Mouse (Mus musculus): Measurements from ENCODE around the gene Herc1.

The Herc1 gene

GRCm38 (mm10) chr9:66492361-66492760, 142.1 kb downstream of the Herc1 start:
- in situ Hi-C loops (cut with MboI, MseI) = no loop called here

GRCm38 (mm10) chr9:66493992-66494391, 143.7 kb downstream of the Herc1 start:
- in situ Hi-C loops (cut with MboI, MseI) = no loop called here

DNA sequence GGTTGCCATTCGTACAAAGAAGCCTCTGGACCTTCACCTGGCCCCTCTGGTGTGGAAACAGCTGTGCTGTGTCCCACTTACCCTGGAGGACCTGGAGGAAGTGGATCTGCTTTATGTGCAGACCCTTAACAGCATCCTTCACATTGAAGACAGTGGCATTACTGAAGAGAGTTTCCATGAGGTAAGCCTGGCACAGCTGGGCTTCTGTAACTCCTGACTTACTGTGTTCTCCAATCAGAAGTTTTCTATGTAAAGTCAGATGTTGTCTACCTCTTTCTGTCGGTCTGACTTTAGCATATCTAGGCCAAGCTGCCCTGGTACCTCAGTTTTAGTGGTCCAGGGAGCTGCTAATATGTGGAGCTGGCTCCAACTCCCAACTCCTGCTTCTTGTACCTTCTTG, 151.0 kb downstream of the Herc1 start:
- in situ Hi-C loops (cut with MboI, MseI) = no loop called here

DNA sequence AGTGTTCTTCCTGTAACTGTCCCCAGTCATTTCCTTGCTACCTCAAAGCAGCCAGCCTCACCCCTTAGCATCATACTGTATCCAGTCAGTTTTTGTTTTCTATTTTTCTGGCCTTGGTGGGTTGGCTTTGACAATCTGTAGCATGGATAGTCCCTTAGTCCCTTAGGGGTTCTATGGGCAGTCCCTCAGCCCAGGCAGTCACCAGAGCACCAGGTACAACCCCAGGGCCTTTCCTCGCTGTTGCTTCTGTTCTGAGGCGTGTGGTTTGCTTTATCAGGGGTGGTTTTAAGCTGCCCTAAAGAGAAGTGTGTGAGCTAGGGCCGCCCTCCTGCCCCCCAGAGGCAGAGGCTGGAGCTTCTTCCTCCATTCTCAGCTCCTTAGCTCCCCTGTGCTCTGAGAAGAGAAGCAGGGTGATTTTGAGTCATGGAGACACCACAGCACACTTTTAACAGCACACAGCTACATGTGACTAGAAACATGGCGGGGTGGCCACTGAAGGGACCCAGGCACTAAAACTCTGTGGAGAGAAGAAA, 153.7 kb downstream of the Herc1 start:
- in situ Hi-C loops (cut with MboI, MseI) = no loop called here

GRCm38 (mm10) chr9:66504518-66504917, 154.3 kb downstream of the Herc1 start:
- in situ Hi-C loops (cut with MboI, MseI) = no loop called here

GRCm38 (mm10) chr9:66505141-66505917, 155.1 kb downstream of the Herc1 start:
- in situ Hi-C loops (cut with MboI, MseI) = no loop called here

DNA sequence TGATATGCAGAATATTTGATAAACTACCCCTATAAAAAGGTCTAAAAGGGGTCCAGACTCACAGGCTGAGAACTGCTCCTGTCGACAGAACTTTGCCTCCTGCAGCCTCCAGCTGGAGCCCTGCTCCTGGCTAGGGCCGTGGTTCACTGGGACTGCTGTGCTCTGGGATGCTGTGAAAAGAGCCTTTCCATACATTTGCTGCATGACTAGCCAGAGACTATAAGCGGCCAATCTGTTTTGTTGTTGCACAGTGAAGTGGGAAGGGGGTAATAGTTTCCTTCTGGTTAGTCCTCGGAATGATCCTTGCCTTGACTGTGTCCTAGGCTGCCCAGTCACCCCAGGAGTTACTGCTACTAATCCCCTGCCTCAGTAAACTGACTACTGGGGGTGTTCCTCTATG, 155.8 kb downstream of the Herc1 start:
- in situ Hi-C loops (cut with MboI, MseI) = no loop called here

DNA sequence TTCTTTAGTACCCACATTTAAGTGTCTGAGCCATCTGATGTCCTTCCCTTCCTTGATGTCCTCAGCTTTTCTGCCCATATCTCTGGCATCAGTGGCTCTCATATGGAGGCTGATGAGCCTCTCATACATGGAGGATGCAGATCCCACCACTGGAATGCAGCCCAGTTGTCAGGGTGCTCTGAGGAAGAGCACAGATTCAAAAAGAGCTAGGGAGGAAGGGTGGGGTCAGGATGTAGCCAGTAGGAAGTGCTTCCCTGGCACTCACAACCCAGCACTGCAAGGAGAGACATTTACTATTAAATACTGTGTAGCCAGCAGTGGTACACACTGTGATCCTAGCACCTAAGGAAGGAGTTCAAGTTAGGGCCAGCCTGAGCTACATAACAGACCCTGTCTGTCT, 156.2 kb downstream of the Herc1 start:
- in situ Hi-C loops (cut with MboI, MseI) = no loop called here

DNA sequence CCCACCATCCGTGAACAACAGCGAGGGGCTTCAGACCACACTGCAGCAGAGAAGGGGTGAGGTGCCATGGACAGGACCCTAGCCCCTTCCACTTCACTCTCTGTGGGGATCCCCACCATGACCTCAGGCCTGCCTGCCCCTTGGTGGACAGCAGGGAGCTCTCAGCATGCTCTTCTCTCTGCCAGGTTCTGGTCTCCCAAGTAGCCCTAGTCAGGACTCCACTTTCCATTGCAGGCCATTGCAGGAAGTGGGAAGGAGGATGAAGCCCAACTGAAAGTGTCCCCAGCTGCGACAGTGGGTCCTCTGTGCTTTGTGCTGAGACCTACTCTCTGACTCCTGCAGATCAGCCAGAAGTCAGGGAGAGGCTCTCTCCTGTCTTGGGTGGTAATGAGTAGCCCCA, 157.4 kb downstream of the Herc1 start:
- in situ Hi-C loops (cut with MboI, MseI) = no loop called here

DNA sequence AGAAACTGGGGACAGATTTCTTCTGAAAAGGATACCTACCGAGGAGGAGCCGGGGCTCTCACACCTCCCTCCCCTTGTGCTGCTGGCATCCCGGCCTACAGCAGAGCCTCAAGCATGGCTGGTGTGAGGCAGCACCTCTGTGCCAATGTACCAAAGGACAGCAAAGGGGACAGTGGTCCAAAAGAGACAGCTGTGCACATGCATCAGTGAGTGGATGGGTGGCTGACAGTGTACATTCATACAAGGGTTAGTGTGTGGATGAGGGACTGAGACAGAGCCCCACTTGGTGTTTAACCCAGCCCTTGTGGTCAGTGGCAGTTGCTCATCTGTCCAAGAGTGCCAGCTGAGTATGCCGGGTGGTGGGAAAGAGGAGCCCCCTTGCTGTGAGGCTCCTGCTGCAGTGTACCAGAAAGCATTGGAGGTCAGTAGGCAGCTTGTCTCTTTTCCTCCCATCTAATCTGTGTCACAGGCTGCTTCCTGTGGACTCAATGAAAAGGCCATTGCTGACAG, 158.7 kb downstream of the Herc1 start:
- in situ Hi-C loops (cut with MboI, MseI) = no loop called here

- in situ Hi-C loops (cut with MboI, MseI) = loop anchor here (5.0 to 10.0 kb wide), 2 partner anchors 102 to 284 kb away; partner anchors contain the start of genes Aph1b and Gm10647
These were observed 160.1 kb downstream of the Herc1 start for GRCm38 (mm10) chr9:66510351-66510841.

- in situ Hi-C loops (cut with MboI, MseI) = loop anchor here (5.0 to 10.0 kb wide), 2 partner anchors 101 to 284 kb away; partner anchors contain the start of genes Aph1b and Gm10647
These were observed 160.7 kb downstream of the Herc1 start for GRCm38 (mm10) chr9:66510944-66511343.

- in situ Hi-C loops (cut with MboI, MseI) = loop anchor here (5.0 to 10.0 kb wide), 2 partner anchors 101 to 283 kb away; partner anchors contain the start of genes Aph1b and Gm10647
These were observed 161.5 kb downstream of the Herc1 start for GRCm38 (mm10) chr9:66511580-66512350.

GRCm38 (mm10) chr9:66512351-66512671, 162.1 kb downstream of the Herc1 start:
- in situ Hi-C loops (cut with MboI, MseI) = loop anchor here (5.0 to 10.0 kb wide), 2 partner anchors 100 to 282 kb away; partner anchors contain the start of genes Aph1b and Gm10647

DNA sequence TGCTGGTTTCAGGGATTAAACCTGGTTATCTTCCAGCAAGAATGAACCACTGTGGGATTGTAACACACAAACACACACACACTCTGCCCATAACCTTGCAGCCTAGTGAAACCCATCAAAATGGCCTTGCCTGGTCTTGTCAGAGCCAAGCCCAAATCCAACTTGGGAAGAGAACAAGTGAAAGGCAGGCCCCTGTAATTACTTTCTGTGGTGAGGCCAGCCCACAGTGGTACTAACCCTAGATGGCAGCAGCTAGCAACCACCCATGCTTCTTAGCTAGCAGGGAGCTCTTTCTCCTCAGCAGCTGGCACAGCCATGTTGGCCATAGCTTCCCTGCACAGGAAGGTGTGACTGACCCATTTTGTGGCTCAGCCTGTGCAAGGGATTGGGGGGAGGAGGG, 162.9 kb downstream of the Herc1 start:
- in situ Hi-C loops (cut with MboI, MseI) = loop anchor here (5.0 to 10.0 kb wide), 2 partner anchors 99 to 282 kb away; partner anchors contain the start of genes Aph1b and Gm10647

- in situ Hi-C loops (cut with MboI, MseI) = loop anchor here (5.0 to 10.0 kb wide), 2 partner anchors 99 to 281 kb away; partner anchors contain the start of genes Aph1b and Gm10647
These were observed 163.5 kb downstream of the Herc1 start for GRCm38 (mm10) chr9:66513661-66514255.

DNA sequence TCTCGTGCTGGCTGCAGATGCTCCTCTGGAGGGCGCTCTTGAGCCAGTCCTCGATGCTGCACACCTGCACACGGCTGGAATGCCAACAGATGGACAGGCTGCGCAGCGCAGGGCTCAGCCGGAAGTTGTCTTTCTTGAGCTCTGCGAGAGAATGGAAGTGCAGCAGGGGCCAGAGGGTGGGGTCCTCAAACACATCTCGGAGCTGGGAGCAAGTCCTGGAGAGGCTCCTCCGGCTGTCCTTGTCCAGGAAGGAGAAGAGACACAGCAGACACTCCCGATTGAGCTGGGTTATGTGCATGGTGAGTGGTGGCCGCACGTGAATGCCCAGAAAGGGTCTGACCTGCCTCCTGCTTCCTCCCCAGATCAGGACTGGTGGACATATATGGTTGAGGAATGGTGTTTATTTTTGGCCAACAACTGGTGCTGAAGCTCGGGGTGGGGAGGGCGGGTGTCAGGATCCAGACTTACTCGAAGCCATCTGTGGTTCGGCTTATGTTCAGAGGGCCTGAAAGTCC, 164.1 kb downstream of the Herc1 start, which contains the start of gene Fbxl22:
TSS of gene Fbxl22 (minus strand) at position 338 of the 515 bp plus-strand sequence.
- in situ Hi-C loops (cut with MboI, MseI) = loop anchor here (5.0 to 10.0 kb wide), 2 partner anchors 98 to 280 kb away; partner anchors contain the start of genes Aph1b and Gm10647

DNA sequence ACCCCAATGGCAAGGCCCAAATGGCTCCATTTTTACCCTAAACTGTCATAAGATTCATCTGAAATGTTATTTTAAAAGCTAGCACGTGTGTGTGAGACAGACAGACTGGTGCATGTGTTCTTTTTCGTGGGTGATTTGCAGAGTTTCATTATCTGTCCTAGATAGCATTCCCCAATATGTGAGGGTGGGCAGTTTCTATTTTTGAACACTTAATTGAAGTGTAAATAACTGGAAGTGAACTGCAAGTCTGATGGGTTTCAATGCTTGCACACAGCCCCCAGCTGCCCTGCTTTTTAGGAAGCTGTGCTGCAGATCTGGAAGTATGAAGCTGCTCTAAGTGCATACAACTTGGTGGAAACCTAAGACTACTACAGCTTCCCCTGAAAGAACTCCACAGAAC, 164.9 kb downstream of the Herc1 start:
- in situ Hi-C loops (cut with MboI, MseI) = loop anchor here (10.0 kb wide), 1 partner anchor 280 kb away; the partner anchor contains the start of genes Aph1b and Gm10647

- in situ Hi-C loops (cut with MboI, MseI) = loop anchor here (10.0 kb wide), 1 partner anchor 279 kb away; the partner anchor contains the start of genes Aph1b and Gm10647
These were observed 165.5 kb downstream of the Herc1 start for GRCm38 (mm10) chr9:66515680-66516210.

DNA sequence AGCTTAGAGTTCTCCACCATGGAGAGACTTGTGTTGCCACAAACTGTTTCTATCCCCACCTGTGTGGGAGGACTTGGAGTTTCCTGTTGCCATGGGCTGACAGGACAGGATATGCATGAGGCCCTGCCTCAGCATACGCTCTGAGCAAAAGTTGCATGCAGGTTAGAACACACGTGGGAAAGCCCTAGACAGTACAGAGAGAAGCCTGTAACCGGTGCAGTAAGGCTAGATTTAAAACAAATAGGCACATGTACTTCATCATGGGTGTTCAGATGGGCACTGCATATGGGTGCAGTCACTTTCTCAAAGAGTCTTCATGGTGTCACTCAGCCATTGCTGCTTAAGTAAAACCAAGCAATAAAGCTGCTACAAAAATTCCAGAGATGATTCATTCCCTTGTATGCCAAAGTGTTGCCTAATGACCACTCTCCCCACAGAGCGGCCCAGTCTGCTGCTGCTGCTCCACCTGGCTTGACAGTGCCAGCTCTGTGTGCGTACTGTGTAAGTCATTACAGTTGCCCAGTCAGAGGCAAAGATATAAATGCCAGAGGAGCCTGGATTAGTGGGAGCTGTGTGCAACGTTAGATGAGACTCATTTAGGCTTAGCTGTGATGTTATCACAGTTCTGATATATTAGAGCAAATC, 166.2 kb downstream of the Herc1 start:
- in situ Hi-C loops (cut with MboI, MseI) = loop anchor here (10.0 kb wide), 1 partner anchor 278 kb away; the partner anchor contains the start of genes Aph1b and Gm10647
